Mouse (Mus musculus) G1E (cell line): ENCODE data around the gene Pitpnm1. TPM values are rescaled to one million over a fixed set of nuclear protein-coding genes. Genes with fewer than 3 reads are reported as not detected.
A peak's percentile ranks its signal among the peaks of the same experiment; 100 is the strongest.
"Not testable (repeated sequence)": the region's sequence is repeated elsewhere in the genome, so short reads cannot be mapped to it uniquely, and the experiment has no call there.

Experiments used
- ATAC-seq: 2 replicates; pipeline ENCODE4 v1.8.0; 2016; ENCODE audit warnings: mild to moderate bottlenecking; ENCODE audit not compliant: insufficient number of reproducible peaks, poor library complexity, low FRiP score, severe bottlenecking; ENCODE audit errors: extremely low read depth
- DNase-seq: peaks from one replicate; pipeline ENCODE4 v3.0.0; 2012; ENCODE audit warnings: low spot score
- H3K27me3 ChIP-seq: 2 replicates; pipeline ENCODE4 v1.6.1; 2012; ENCODE audit warnings: mild to moderate bottlenecking, low read length, inconsistent platforms; ENCODE audit not compliant: insufficient read depth
- H3K36me3 ChIP-seq: replicated peaks from 2 replicates; pipeline ENCODE3; 2012; ENCODE audit warnings: mild to moderate bottlenecking, inconsistent platforms
- H3K4me1 ChIP-seq: 2 replicates; pipeline ENCODE4 v1.6.1; 2012; ENCODE audit warnings: low read depth, low read length, inconsistent platforms, mixed read lengths; ENCODE audit not compliant: insufficient read depth
- H3K4me3 ChIP-seq: 2 replicates; pipeline ENCODE4 v1.5.1; 2012; ENCODE audit warnings: low read depth, mild to moderate bottlenecking, inconsistent platforms, low read length, moderate library complexity, mixed read lengths
- H3K9me3 ChIP-seq: replicated peaks from 2 replicates; pipeline ENCODE4 v1.6.1; 2012; ENCODE audit warnings: inconsistent platforms
- CTCF ChIP-seq: IDR thresholded peaks from 2 replicates; pipeline ENCODE4 v1.5.1; 2012; ENCODE audit warnings: low read depth, low read length, inconsistent platforms, mixed read lengths
- GATA1 ChIP-seq: IDR thresholded peaks from 2 replicates; pipeline ENCODE4 v1.6.1; 2012; ENCODE audit warnings: borderline replicate concordance, low read length, inconsistent platforms, mixed read lengths
- GATA2 ChIP-seq: IDR thresholded peaks from 2 replicates; pipeline ENCODE4 v1.6.1; 2012; ENCODE audit warnings: low read depth, low read length, inconsistent platforms, borderline replicate concordance
- POLR2AphosphoS5 ChIP-seq: IDR thresholded peaks from 2 replicates; pipeline ENCODE4 v1.6.1; 2012; ENCODE audit warnings: low read depth, low read length, inconsistent platforms; ENCODE audit not compliant: insufficient replicate concordance
- TAL1 ChIP-seq: conservative IDR thresholded peaks from 2 replicates; pipeline ENCODE4 v1.6.1; 2012; ENCODE audit warnings: low read depth, low read length, inconsistent platforms, mixed read lengths
- polyA plus RNA-seq: library from polyadenylated mRNA; stranded (reverse); fragments of >175 nt; gene quantifications from 2 replicates; pipeline ENCODE4 v1.2.3, GENCODE M21; 2012
- total RNA-seq, 2 experiments: library from RNA; stranded (forward) in 1 of 2; stranded (reverse) in 1 of 2; fragments of 200-1000 nt in 1 of 2; fragments of >200 nt in 1 of 2; fragmentation: Nextera tagmentation in 1 of 2; gene quantifications; 2 replicates each; pipeline ENCODE4 v1.2.3; 2014 to 2017

Gene Pitpnm1
- total and polyA plus RNA-seq, 3 experiments, result 12.9 to 61.2 (median 22.2) TPM

- TF ChIP-seq CTCF, result no peak
- Histone ChIP-seq H3K36me3 (peaks cover 12% of the 10 kb centered on the region), H3K9me3 (peaks cover 3% of the 10 kb centered on the region), H3K4me1 (peaks cover 27% of the 10 kb centered on the region), H3K27me3 (peaks cover 4% of the 10 kb centered on the region), H3K4me3 (no peak overlapping the region)
- no peak for DNase-seq
- no peak for ATAC-seq
Measured at GRCm38 (mm10) chr19:4055947-4056693, 43.7 kb upstream of the Pitpnm1 start.

GRCm38 (mm10) chr19:4056727-4057126, 43.1 kb upstream of the Pitpnm1 start:
- Histone ChIP-seq H3K4me3 (no peak overlapping the region), H3K4me1 (peaks cover 28% of the 10 kb centered on the region), H3K9me3 (no peaks in the 10 kb centered on the region), H3K27me3 (peaks cover 4% of the 10 kb centered on the region), H3K36me3 (peaks cover 12% of the 10 kb centered on the region)
- TF ChIP-seq TAL1 (no peak), CTCF (no peak), POLR2AphosphoS5 (no peak), GATA2 (no peak), GATA1 (no peak)
- ATAC-seq (no peak), DNase-seq (no peak)

- no peaks in the 10 kb centered on the region for H3K9me3 ChIP-seq
- no peak overlapping the region for H3K4me3 ChIP-seq
- H3K4me1 ChIP-seq, result peaks cover 28% of the 10 kb centered on the region
- H3K36me3 ChIP-seq, result peaks cover 12% of the 10 kb centered on the region
- ATAC-seq (no peak), DNase-seq (no peak)
- TF ChIP-seq CTCF (no peak), GATA1 (no peak), TAL1 (no peak), POLR2AphosphoS5 (no peak), GATA2 (no peak)
- H3K27me3 ChIP-seq, result peaks cover 4% of the 10 kb centered on the region
Measured at GRCm38 (mm10) chr19:4057389-4057788, 42.4 kb upstream of the Pitpnm1 start.

- Histone ChIP-seq H3K4me3 (no peak overlapping the region), H3K36me3 (peaks cover 12% of the 10 kb centered on the region), H3K4me1 (peaks cover 28% of the 10 kb centered on the region), H3K9me3 (no peaks in the 10 kb centered on the region), H3K27me3 (peaks cover 4% of the 10 kb centered on the region)
- ATAC-seq (no peak), DNase-seq (no peak)
- TF ChIP-seq TAL1 (no peak), POLR2AphosphoS5 (no peak), GATA2 (no peak), GATA1 (no peak), CTCF (no peak)
Measured at GRCm38 (mm10) chr19:4057962-4058361, 41.8 kb upstream of the Pitpnm1 start.

GRCm38 (mm10) chr19:4058581-4058980, 41.2 kb upstream of the Pitpnm1 start:
- no peaks in the 10 kb centered on the region for H3K9me3 ChIP-seq
- no peak for TF ChIP-seq TAL1
- no peak for TF ChIP-seq GATA2
- no peak for TF ChIP-seq CTCF
- no peak for TF ChIP-seq POLR2AphosphoS5
- peak overlapping the region; percentile 68 for H3K4me3 ChIP-seq
- peaks cover 12% of the 10 kb centered on the region for H3K36me3 ChIP-seq
- no peak for ATAC-seq
- H3K27me3 ChIP-seq, result peaks cover 4% of the 10 kb centered on the region
- no peak for DNase-seq
- peaks cover 28% of the 10 kb centered on the region for H3K4me1 ChIP-seq

GRCm38 (mm10) chr19:4059069-4059740, 40.6 kb upstream of the Pitpnm1 start, which contains the start of gene Gstp3:
Gstp3 (minus strand) TSS chr19:4059569.
- peak; percentile 56 for DNase-seq
- peaks cover 12% of the 10 kb centered on the region for H3K36me3 ChIP-seq
- TF ChIP-seq GATA1 (no peak), GATA2 (no peak), POLR2AphosphoS5 (no peak), CTCF (no peak), TAL1 (no peak)
- ATAC-seq, result peak; percentile 70
- H3K4me1 ChIP-seq, result peaks cover 28% of the 10 kb centered on the region
- H3K27me3 ChIP-seq, result peaks cover 4% of the 10 kb centered on the region
- no peaks in the 10 kb centered on the region for H3K9me3 ChIP-seq
- peak within 1 kb of the TSS; percentile 68 for H3K4me3 ChIP-seq

GRCm38 (mm10) chr19:4060044-4060898, 39.5 kb upstream of the Pitpnm1 start:
- not testable (repeated sequence) for ATAC-seq, H3K9me3 ChIP-seq, DNase-seq, H3K27me3 ChIP-seq, H3K4me3 ChIP-seq
- Histone ChIP-seq H3K4me1 (peaks cover 28% of the 10 kb centered on the region), H3K36me3 (peaks cover 11% of the 10 kb centered on the region)
